Comparison of ENCODE assay signal across 10 mouse cellular contexts in the genomic region with DNA sequence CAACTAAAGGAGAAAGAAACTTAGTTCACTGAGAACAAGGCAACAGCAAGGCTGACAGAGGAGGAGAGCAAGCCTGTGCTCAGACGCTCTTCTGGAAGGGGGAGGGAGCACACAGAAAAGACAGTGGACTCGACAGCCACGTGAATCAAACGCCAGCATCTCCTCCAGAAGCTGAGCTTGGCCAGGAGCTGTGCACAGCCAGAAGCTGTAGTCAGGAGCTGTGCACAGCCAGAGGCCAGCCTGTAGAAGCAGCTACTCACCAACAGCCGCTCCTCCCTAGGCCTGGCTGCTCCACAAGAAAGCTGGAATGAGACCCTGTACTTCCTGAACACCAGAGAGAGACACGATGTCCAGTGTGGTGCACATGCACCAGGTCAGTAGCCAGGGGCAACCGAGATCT. TPM values are rescaled to one million over a fixed set of nuclear protein-coding genes. Genes with fewer than 3 reads are reported as not detected.
DNase-seq lines count a peak whose midpoint lies in the region; ATAC-seq lines count a peak whose summit lies in the region.
"Had no signal": no experiment of that assay in that cellular context is flagged by ENCODE, and none has a peak within 500 bp of the region (broad histone marks: within the 10 kb centered on the region; RNA-seq: fewer than 3 reads in every experiment).

No protein-coding gene starts in this region.

- no peaks in the 10 kb centered on the region for H3K9me3 ChIP-seq in hindbrain, embryonic 12.5 days (replicated peaks)
- no peaks in the 10 kb centered on the region for H3K9me3 ChIP-seq in hindbrain, embryonic 16.5 days (ENCODE audit: control insufficient read depth, low read length)
- no peaks in the 10 kb centered on the region for H3K9me3 ChIP-seq in neural tube, embryonic 11.5 days (ENCODE audit: control insufficient read depth, low read length)
- no peaks in the 10 kb centered on the region for H3K9me3 ChIP-seq in stomach, embryonic 16.5 days (replicated peaks; ENCODE audit: control insufficient read depth, low read length)

- H3K27me3 ChIP-seq in hindbrain, embryonic 12.5 days: no peaks in the 10 kb centered on the region
- H3K27me3 ChIP-seq in hindbrain, embryonic 16.5 days (replicated peaks; ENCODE audit: control insufficient read depth, insufficient read depth, low read length): no peaks in the 10 kb centered on the region
- no peaks in the 10 kb centered on the region for H3K27me3 ChIP-seq in neural tube, embryonic 11.5 days (ENCODE audit: control insufficient read depth, insufficient read depth, low read length)
- H3K27me3 ChIP-seq in stomach, embryonic 16.5 days (ENCODE audit: control insufficient read depth, insufficient read depth, low read length): no peaks in the 10 kb centered on the region

- no peak overlapping the region for H3K4me2 ChIP-seq in hindbrain, embryonic 12.5 days (replicated peaks)
- no peak overlapping the region for H3K4me2 ChIP-seq in hindbrain, embryonic 16.5 days (ENCODE audit: low read length)
- H3K4me2 ChIP-seq in neural tube, embryonic 11.5 days (ENCODE audit: low read depth): no peak overlapping the region
- H3K4me2 ChIP-seq in stomach, embryonic 16.5 days (ENCODE audit: low read depth, low read length): no peak overlapping the region

- H3K9ac ChIP-seq in hindbrain, embryonic 12.5 days: peak overlapping the region; percentile 44; the same call in 1 of the 2 replicates
- H3K9ac ChIP-seq in hindbrain, embryonic 16.5 days (ENCODE audit: low read depth, low read length): no peak overlapping the region
- H3K9ac ChIP-seq in neural tube, embryonic 11.5 days (ENCODE audit: low read length): peak overlapping the region; percentile 23; the same call in 1 of the 2 replicates
- no peak overlapping the region for H3K9ac ChIP-seq in stomach, embryonic 16.5 days (ENCODE audit: low read length)

- H3K27ac ChIP-seq in hindbrain, embryonic 12.5 days: peak overlapping the region; percentile 49; the same call in 1 of the 2 replicates
- H3K27ac ChIP-seq in hindbrain, embryonic 16.5 days (ENCODE audit: low read depth, low read length): no peak overlapping the region
- no peak overlapping the region for H3K27ac ChIP-seq in neural tube, embryonic 11.5 days (ENCODE audit: low read depth, low read length)
- no peak overlapping the region for H3K27ac ChIP-seq in stomach, embryonic 16.5 days (ENCODE audit: low read length)

- peaks cover 7% of the 10 kb centered on the region for H3K36me3 ChIP-seq in hindbrain, embryonic 12.5 days
- no peaks in the 10 kb centered on the region for H3K36me3 ChIP-seq in hindbrain, embryonic 16.5 days (ENCODE audit: control insufficient read depth, insufficient read depth, low read length)
- no peaks in the 10 kb centered on the region for H3K36me3 ChIP-seq in neural tube, embryonic 11.5 days (ENCODE audit: control insufficient read depth, insufficient read depth, low read length)
- H3K36me3 ChIP-seq in stomach, embryonic 16.5 days (ENCODE audit: control insufficient read depth, insufficient read depth, low read length): no peaks in the 10 kb centered on the region
- H3K36me3 ChIP-seq: G1E had no signal

- no peak for DNase-seq in neural tube, embryonic 11.5 days (ENCODE audit: low spot score)
- DNase-seq in neural tube, embryonic 10.5 days (ENCODE audit: extremely low spot score, low spot score): no peak
- DNase-seq in induced T-regulatory cell, adult 2 months (ENCODE audit: low read depth): peak; percentile 10
- DNase-seq in spleen, adult 18-20 months: no peak
- DNase-seq: retina, postnatal 1 day had no signal

- 37% methylated on average over 7 of the region's 7 CpGs for WGBS in hindbrain, embryonic 12.5 days
- WGBS in hindbrain, embryonic 16.5 days: 27% methylated on average over 7 of the region's 7 CpGs
- WGBS in neural tube, embryonic 11.5 days: 41% methylated on average over 7 of the region's 7 CpGs
- 36% methylated on average over 7 of the region's 7 CpGs for WGBS in stomach, embryonic 16.5 days

- H3K4me3 ChIP-seq in hindbrain, embryonic 12.5 days: no peak overlapping the region
- no peak overlapping the region for H3K4me3 ChIP-seq in hindbrain, embryonic 16.5 days (ENCODE audit: low read length)
- H3K4me3 ChIP-seq in neural tube, embryonic 11.5 days (ENCODE audit: low read depth, low read length): no peak overlapping the region
- no peak overlapping the region for H3K4me3 ChIP-seq in stomach, embryonic 16.5 days (replicated peaks; ENCODE audit: low read length)

- H3K4me1 ChIP-seq in hindbrain, embryonic 12.5 days: peaks cover 71% of the 10 kb centered on the region
- H3K4me1 ChIP-seq in hindbrain, embryonic 16.5 days (ENCODE audit: control insufficient read depth, insufficient read depth, low read depth, low read length): peaks cover 46% of the 10 kb centered on the region
- peaks cover 34% of the 10 kb centered on the region for H3K4me1 ChIP-seq in neural tube, embryonic 11.5 days (ENCODE audit: control insufficient read depth, insufficient read depth, low read length)
- H3K4me1 ChIP-seq in stomach, embryonic 16.5 days (ENCODE audit: control insufficient read depth, insufficient read depth, low read length): peaks cover 17% of the 10 kb centered on the region

- ATAC-seq in hindbrain, embryonic 12.5 days (ENCODE audit: low FRiP score): 0 out of 2 replicates have a peak, but pooled peaks have one; percentile 9
- no peak for ATAC-seq in hindbrain, embryonic 16.5 days
- no peak for ATAC-seq in neural tube, embryonic 11.5 days (ENCODE audit: insufficient read depth, low FRiP score, low TSS enrichment)
- ATAC-seq in stomach, embryonic 16.5 days (ENCODE audit: insufficient read depth, low FRiP score): peak; percentile 30; the same call in 1 of the 2 replicates
- ATAC-seq in cerebellum, adult (ENCODE audit: insufficient number of reproducible peaks, low FRiP score, low TSS enrichment): no peak

RNA-seq across cellular contexts. Expression of a gene that starts 37.4 kb away (rescaled TPM):
- 36.4 and 37.5 TPM in 2 replicates for polyA plus RNA-seq in hindbrain, embryonic 12.5 days (2016; fragmentation: Nextera tagmentation; extraction: Ambion mirVana)
- polyA plus RNA-seq in hindbrain, embryonic 16.5 days (2015; fragmentation: Nextera tagmentation; extraction: Ambion mirVana): 15.9 and 20.5 TPM in 2 replicates
- 11.6 TPM in 2 replicates for polyA plus RNA-seq in neural tube, embryonic 11.5 days (2014; fragmentation: Nextera tagmentation; extraction: Ambion mirVana)
- polyA plus RNA-seq in stomach, embryonic 16.5 days (2015; fragmentation: Nextera tagmentation; extraction: Ambion mirVana): 8.6 and 9.3 TPM in 2 replicates
- polyA plus RNA-seq: G1E had no signal

Comparison
In these comparisons a context has a peak if more than half of its experiments do, and no peak if none do; other contexts are left out.
1. ATAC-seq: peak in hindbrain, embryonic 12.5 days (single experiment) and stomach, embryonic 16.5 days (single experiment); none in hindbrain, embryonic 16.5 days (single experiment), neural tube, embryonic 11.5 days (single experiment) and cerebellum, adult (single experiment).
2. H3K9ac ChIP-seq: peak in hindbrain, embryonic 12.5 days (single experiment) and neural tube, embryonic 11.5 days (single experiment); none in hindbrain, embryonic 16.5 days (single experiment) and stomach, embryonic 16.5 days (single experiment).